Mouse (Mus musculus): Measurements from ENCODE around the gene Senp6. TPM values are rescaled to one million over a fixed set of nuclear protein-coding genes. Genes with fewer than 3 reads are reported as not detected.
"Not testable (repeated sequence)": the region's sequence is repeated elsewhere in the genome, so short reads cannot be mapped to it uniquely, and the experiment has no call there.

Gene Senp6
- 100 to 1,000 TPM in 1 of 2 experiments, 10 to 100 TPM in 1; 92.6 to 103 TPM for total RNA-seq (2021)
- long read RNA-seq, experiment 1, full-length matches to known transcripts = 28 of 78 reads
- long read RNA-seq, experiment 1, partial matches to known transcripts = 10 of 78 reads
- long read RNA-seq, experiment 1, other reads (novel, unspliced or antisense) = 40 of 78 reads
- long read RNA-seq, experiment 2, full-length matches to known transcripts = 33 of 77 reads
- long read RNA-seq, experiment 2, partial matches to known transcripts = 4 of 77 reads
- long read RNA-seq, experiment 2, other reads (novel, unspliced or antisense) = 40 of 77 reads

GRCm38 (mm10) chr9:80066367-80067220, at the start of gene Senp6:
Gene Senp6 (plus strand): TSS chr9:80066903.
- DNase-seq (ENCODE audit: low spot score in 2 of 2) = peak; percentile 68 to 83

GRCm38 (mm10) chr9:80020429-80020828, 46.3 kb upstream of the Senp6 start:
- DNase-seq (ENCODE audit: low spot score in 2 of 2) = no peak

- no peak for DNase-seq (ENCODE audit: low spot score in 2 of 2)
Observed at GRCm38 (mm10) chr9:80021648-80022047, 45.1 kb upstream of the Senp6 start.

GRCm38 (mm10) chr9:80022821-80023220, 43.9 kb upstream of the Senp6 start:
- DNase-seq (ENCODE audit: low spot score in 2 of 2) = no peak

GRCm38 (mm10) chr9:80025347-80025746, 41.4 kb upstream of the Senp6 start:
- not testable (repeated sequence) for DNase-seq (ENCODE audit: low spot score in 2 of 2)

GRCm38 (mm10) chr9:80026017-80026416, 40.7 kb upstream of the Senp6 start:
- peak; percentile 38 to 54 for DNase-seq (ENCODE audit: low spot score in 2 of 2)

GRCm38 (mm10) chr9:80026581-80027021, 40.1 kb upstream of the Senp6 start:
- DNase-seq (ENCODE audit: low spot score in 2 of 2) = no peak

- DNase-seq (ENCODE audit: low spot score in 2 of 2) = no peak
Observed at GRCm38 (mm10) chr9:80037262-80037996, 29.3 kb upstream of the Senp6 start.

- no peak for DNase-seq (ENCODE audit: low spot score in 2 of 2)
Observed at GRCm38 (mm10) chr9:80037997-80038383, 28.7 kb upstream of the Senp6 start.

GRCm38 (mm10) chr9:80039296-80039815, 27.3 kb upstream of the Senp6 start:
- no peak for DNase-seq (ENCODE audit: low spot score in 2 of 2)

GRCm38 (mm10) chr9:80044301-80044700, 22.4 kb upstream of the Senp6 start:
- DNase-seq (ENCODE audit: low spot score in 2 of 2) = not testable (repeated sequence)

GRCm38 (mm10) chr9:80049271-80049670, 17.4 kb upstream of the Senp6 start:
- DNase-seq (ENCODE audit: low spot score in 2 of 2) = not testable (repeated sequence)

GRCm38 (mm10) chr9:80052951-80053350, 13.8 kb upstream of the Senp6 start:
- no peak for DNase-seq (ENCODE audit: low spot score in 2 of 2)

- no peak for DNase-seq (ENCODE audit: low spot score in 2 of 2)
Observed at GRCm38 (mm10) chr9:80057690-80058089, 9.0 kb upstream of the Senp6 start.

- DNase-seq (ENCODE audit: low spot score in 2 of 2) = not testable (repeated sequence)
Observed at GRCm38 (mm10) chr9:80065495-80065894, 1.2 kb upstream of the Senp6 start.

GRCm38 (mm10) chr9:80067221-80068027, 721 bp downstream of the Senp6 start:
- DNase-seq (ENCODE audit: low spot score in 2 of 2) = peak; percentile 43 to 70

GRCm38 (mm10) chr9:80068028-80068515, 1.4 kb downstream of the Senp6 start:
- no peak for DNase-seq (ENCODE audit: low spot score in 2 of 2)

GRCm38 (mm10) chr9:80068735-80069315, 2.1 kb downstream of the Senp6 start:
- DNase-seq (ENCODE audit: low spot score in 2 of 2) = no peak

GRCm38 (mm10) chr9:80070026-80070425, 3.3 kb downstream of the Senp6 start:
- no peak for DNase-seq (ENCODE audit: low spot score in 2 of 2)

GRCm38 (mm10) chr9:80071616-80072015, 4.9 kb downstream of the Senp6 start:
- no peak for DNase-seq (ENCODE audit: low spot score in 2 of 2)

All from gastrocnemius, postnatal 4 days (tissue).